Mouse (Mus musculus) lung, postnatal 0 days (tissue): ENCODE measurements around the gene Glis1. TPM values are rescaled to one million over a fixed set of nuclear protein-coding genes. Genes with fewer than 3 reads are reported as not detected.

Experiments used
- ATAC-seq: fragments of 200-750 bp; cut with Nextera tagmentation; 2 replicates; pipeline ENCODE4 v1.8.0; 2017; ENCODE audit warnings: moderate library complexity
- DNase-seq: peaks from one replicate; pipeline ENCODE4 v3.0.0-alpha.2; 2016; ENCODE audit warnings: low spot score
- H3K27ac ChIP-seq: fragments of 300-500 bp; sonication (generic); 2 replicates; pipeline ENCODE4 v1.5.1; 2014; ENCODE audit warnings: antibody characterized with exemption, mild to moderate bottlenecking, low read length, mixed read lengths
- H3K27me3 ChIP-seq: fragments of 300-500 bp; sonication (generic); replicated peaks from 2 replicates; pipeline ENCODE4 v1.6.1; 2014; ENCODE audit warnings: low read length, mixed read lengths; ENCODE audit not compliant: insufficient read depth
- H3K36me3 ChIP-seq: fragments of 300-500 bp; sonication (generic); 2 replicates; pipeline ENCODE4 v1.6.1; 2014; ENCODE audit warnings: low read length, mixed read lengths; ENCODE audit not compliant: insufficient read depth
- H3K4me1 ChIP-seq: fragments of 300-500 bp; sonication (generic); 2 replicates; pipeline ENCODE4 v1.6.1; 2014; ENCODE audit warnings: antibody characterized with exemption, low read depth, low read length, mixed read lengths; ENCODE audit not compliant: insufficient read depth
- H3K4me2 ChIP-seq: fragments of 300-500 bp; sonication (generic); replicated peaks from 2 replicates; pipeline ENCODE4 v1.6.1; 2014; ENCODE audit warnings: low read depth, mild to moderate bottlenecking, low read length, moderate library complexity, mixed read lengths
- H3K4me3 ChIP-seq: fragments of 300-500 bp; sonication (generic); 2 replicates; pipeline ENCODE4 v1.5.1; 2014; ENCODE audit warnings: low read depth, low read length
- H3K9ac ChIP-seq: fragments of 300-500 bp; sonication (generic); replicated peaks from 2 replicates; pipeline ENCODE4 v1.6.1; 2014; ENCODE audit warnings: low read depth, mild to moderate bottlenecking
- H3K9me3 ChIP-seq: fragments of 300-500 bp; sonication (generic); 2 replicates; pipeline ENCODE4 v1.6.1; 2016; ENCODE audit warnings: low read length, mixed read lengths
- CTCF ChIP-seq: IDR thresholded peaks from 2 replicates; pipeline ENCODE4 v1.5.1; 2016; ENCODE audit warnings: antibody characterized with exemption, mild to moderate bottlenecking
- EP300 ChIP-seq: IDR thresholded peaks from 2 replicates; pipeline ENCODE4 v1.6.1; 2016; ENCODE audit warnings: antibody characterized with exemption, mild to moderate bottlenecking, control low read depth
- WGBS: fragments of 180-500 bp; shearing (Covaris S2); extraction: QIAGEN DNeasy Blood & Tissue Kit; methylation state at CpG from one replicate; pipeline ENCODE4 v1.1.7; 2014; 5-methylcytosine and 5-hydroxymethylcytosine counted together
- polyA plus RNA-seq: library from polyadenylated mRNA; unstranded; fragments of >200 nt; fragmentation: Nextera tagmentation; extraction: Ambion mirVana; gene quantifications from 2 replicates; pipeline ENCODE4 v1.2.1, GENCODE M21; 2015

Glis1 gene
- polyA plus RNA-seq, 1 experiment from 2014 or later: 0.76 TPM

DNA sequence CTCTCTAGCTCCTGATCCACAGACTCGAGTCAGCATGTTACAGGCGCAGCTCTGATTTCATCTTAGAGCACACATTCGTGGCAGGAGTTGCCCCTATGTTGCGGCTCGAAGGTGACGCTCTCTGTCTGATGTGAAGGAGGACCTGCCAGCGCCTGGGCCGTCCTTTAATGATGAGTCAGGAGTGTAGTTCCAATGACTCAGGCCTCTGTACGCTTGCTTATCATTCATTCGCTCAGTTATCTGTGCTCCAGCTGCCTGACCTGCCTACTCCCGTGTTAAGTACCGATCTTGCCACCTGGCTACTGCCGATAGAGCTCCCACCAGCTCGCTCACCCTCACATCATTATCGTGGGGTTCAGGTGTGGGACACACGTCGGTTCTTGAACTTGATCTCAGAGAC, 24.5 kb downstream of the Glis1 start:
- DNase-seq (no peak), ATAC-seq (no peak)
- Histone ChIP-seq H3K9ac (no peak overlapping the region), H3K9me3 (no peaks in the 10 kb centered on the region), H3K4me3 (no peak overlapping the region), H3K36me3 (no peaks in the 10 kb centered on the region), H3K4me1 (no peaks in the 10 kb centered on the region), H3K27ac (no peak overlapping the region), H3K27me3 (no peaks in the 10 kb centered on the region), H3K4me2 (no peak overlapping the region)
- no peak for TF ChIP-seq EP300
- no peak for TF ChIP-seq CTCF
- WGBS: 68% methylated on average over 17 of the region's 17 CpGs

DNA sequence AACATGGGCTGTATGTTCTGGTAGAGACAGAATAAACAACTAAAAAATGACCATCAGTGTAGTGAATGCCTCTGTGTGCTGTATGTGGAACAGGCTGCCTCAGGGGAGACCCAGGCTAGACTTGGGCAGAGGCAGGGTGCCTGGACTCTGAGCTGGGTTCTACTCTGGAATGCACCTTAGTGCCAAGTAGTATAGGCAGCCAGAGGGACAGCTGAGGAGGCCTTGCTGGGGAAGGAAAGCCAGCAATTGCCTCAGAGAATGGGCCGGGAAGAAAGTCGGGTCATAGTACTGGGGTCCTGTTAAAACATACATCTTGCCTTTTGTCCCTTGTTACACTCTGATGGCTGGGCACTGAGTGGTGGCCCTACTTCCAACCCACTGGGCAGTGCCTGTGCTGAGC, 25.1 kb downstream of the Glis1 start:
- Histone ChIP-seq H3K9me3 (no peaks in the 10 kb centered on the region), H3K9ac (no peak overlapping the region), H3K4me3 (no peak overlapping the region), H3K27me3 (no peaks in the 10 kb centered on the region), H3K27ac (no peak overlapping the region), H3K36me3 (no peaks in the 10 kb centered on the region), H3K4me2 (no peak overlapping the region), H3K4me1 (no peaks in the 10 kb centered on the region)
- WGBS: 82% methylated on average over 2 of the region's 2 CpGs
- DNase-seq (no peak), ATAC-seq (no peak)
- TF ChIP-seq CTCF (no peak), EP300 (no peak)

- ATAC-seq (no peak), DNase-seq (no peak)
- Histone ChIP-seq H3K36me3 (no peaks in the 10 kb centered on the region), H3K9me3 (no peaks in the 10 kb centered on the region), H3K4me2 (no peak overlapping the region), H3K27me3 (no peaks in the 10 kb centered on the region), H3K4me3 (no peak overlapping the region), H3K4me1 (no peaks in the 10 kb centered on the region), H3K27ac (no peak overlapping the region), H3K9ac (no peak overlapping the region)
- no peak for TF ChIP-seq EP300
- TF ChIP-seq CTCF: no peak
- WGBS: 74% methylated on average over 11 of the region's 11 CpGs
Observed at GRCm38 (mm10) chr4:107460468-107460867, 26.1 kb downstream of the Glis1 start.

DNA sequence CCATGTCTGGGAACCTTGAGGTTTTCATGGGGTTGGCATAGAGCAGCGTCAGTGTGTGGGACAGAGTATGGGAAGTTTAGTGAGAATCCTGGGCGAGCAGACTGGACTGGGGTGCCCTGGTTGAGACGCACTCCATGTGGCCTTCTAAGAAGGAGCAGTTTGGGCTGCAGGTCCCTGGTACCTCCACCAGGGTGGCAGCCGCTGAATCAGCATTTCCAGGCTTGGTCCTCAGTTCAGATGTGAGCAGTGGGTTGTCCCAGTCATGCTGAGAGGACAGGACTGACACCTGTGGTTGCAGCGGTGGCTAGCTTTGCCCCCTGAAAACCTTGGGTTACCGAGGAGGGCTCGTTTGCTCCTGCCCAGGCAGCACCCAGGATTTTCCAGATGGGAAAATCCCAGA, 33.4 kb downstream of the Glis1 start:
- ATAC-seq: peak; percentile 64
- no peaks in the 10 kb centered on the region for H3K36me3 ChIP-seq
- no peak overlapping the region for H3K4me2 ChIP-seq
- no peaks in the 10 kb centered on the region for H3K27me3 ChIP-seq
- no peak overlapping the region for H3K9ac ChIP-seq
- DNase-seq: no peak
- H3K4me3 ChIP-seq: no peak overlapping the region
- 59% methylated on average over 7 of the region's 7 CpGs for WGBS
- TF ChIP-seq CTCF: peak; percentile 51
- no peak for TF ChIP-seq EP300
- no peaks in the 10 kb centered on the region for H3K9me3 ChIP-seq
- H3K4me1 ChIP-seq: no peaks in the 10 kb centered on the region
- no peak overlapping the region for H3K27ac ChIP-seq

DNA sequence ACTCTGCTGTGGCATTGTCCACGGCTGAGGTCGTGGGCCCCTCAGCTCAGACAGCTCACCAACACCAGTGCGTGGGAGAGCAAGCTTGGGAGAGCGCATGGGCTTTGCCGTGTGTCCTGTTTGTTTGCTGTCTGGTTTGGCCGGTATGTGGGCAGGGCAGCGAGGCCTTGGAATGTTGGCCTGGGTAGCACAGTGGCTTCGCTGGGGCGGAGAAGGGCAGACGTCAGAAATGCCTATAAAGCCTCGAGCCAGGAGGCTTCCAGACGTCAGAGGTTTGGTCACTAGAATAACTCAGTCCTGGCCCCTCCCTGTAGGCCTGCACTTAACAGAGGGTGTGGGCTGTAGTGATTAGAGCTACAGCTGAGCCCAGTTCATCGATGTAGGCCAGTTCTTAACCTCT, 33.9 kb downstream of the Glis1 start:
- WGBS: 26% methylated on average over 13 of the region's 13 CpGs
- ATAC-seq (peak; percentile 96), DNase-seq (peak; percentile 83)
- no peaks in the 10 kb centered on the region for H3K27me3 ChIP-seq
- no peak overlapping the region for H3K4me2 ChIP-seq
- no peak overlapping the region for H3K4me3 ChIP-seq
- H3K9me3 ChIP-seq: no peaks in the 10 kb centered on the region
- TF ChIP-seq EP300 (peak; percentile 49; the same call in 1 of the 2 replicates), CTCF (no peak)
- H3K4me1 ChIP-seq: no peaks in the 10 kb centered on the region
- no peak overlapping the region for H3K9ac ChIP-seq
- no peaks in the 10 kb centered on the region for H3K36me3 ChIP-seq
- no peak overlapping the region for H3K27ac ChIP-seq

GRCm38 (mm10) chr4:107468768-107469167, 34.4 kb downstream of the Glis1 start:
- TF ChIP-seq CTCF: no peak
- no peak for TF ChIP-seq EP300
- H3K4me2 ChIP-seq: no peak overlapping the region
- no peak overlapping the region for H3K27ac ChIP-seq
- H3K27me3 ChIP-seq: no peaks in the 10 kb centered on the region
- H3K4me1 ChIP-seq: no peaks in the 10 kb centered on the region
- no peaks in the 10 kb centered on the region for H3K9me3 ChIP-seq
- H3K9ac ChIP-seq: no peak overlapping the region
- no peaks in the 10 kb centered on the region for H3K36me3 ChIP-seq
- no peak for ATAC-seq
- 63% methylated on average over 11 of the region's 11 CpGs for WGBS
- no peak for DNase-seq
- H3K4me3 ChIP-seq: no peak overlapping the region

GRCm38 (mm10) chr4:107476266-107476665, 41.9 kb downstream of the Glis1 start:
- H3K27ac ChIP-seq: no peak overlapping the region
- H3K9me3 ChIP-seq: no peaks in the 10 kb centered on the region
- no peak for TF ChIP-seq EP300
- no peak for TF ChIP-seq CTCF
- H3K4me3 ChIP-seq: no peak overlapping the region
- H3K4me1 ChIP-seq: no peaks in the 10 kb centered on the region
- no peaks in the 10 kb centered on the region for H3K27me3 ChIP-seq
- DNase-seq (peak; percentile 16), ATAC-seq (peak; percentile 28; the same call in 1 of the 2 replicates)
- H3K4me2 ChIP-seq: no peak overlapping the region
- whole genome bisulfite sequencing: 41% methylated on average over 11 of the region's 11 CpGs
- H3K36me3 ChIP-seq: no peaks in the 10 kb centered on the region
- H3K9ac ChIP-seq: no peak overlapping the region
